Mouse (Mus musculus): ENCODE results near the gene Renbp. TPM values are rescaled to one million over a fixed set of nuclear protein-coding genes. Genes with fewer than 3 reads are reported as not detected.

Gene Renbp
- polyA plus RNA-seq (2015; fragmentation: Nextera tagmentation; extraction: Ambion mirVana) = 13.3 and 14.1 TPM in 2 replicates

GRCm38 (mm10) chrX:73930402-73931062 is at the start of gene Renbp:
TSS of gene Renbp (minus strand) at chrX:73930850.
- H3K36me3 ChIP-seq = no peaks in the 10 kb centered on the region
- no peak within 1 kb of the TSS for H3K27ac ChIP-seq (replicated peaks)
- WGBS = 37% methylated on average over 17 of the region's 17 CpGs
- H3K4me1 ChIP-seq (replicated peaks) = no peaks in the 10 kb centered on the region
- no peak within 1 kb of the TSS for H3K9ac ChIP-seq
- no peaks in the 10 kb centered on the region for H3K9me3 ChIP-seq
- H3K4me2 ChIP-seq = peak within 1 kb of the TSS; percentile 15; the same call in 1 of the 2 replicates
- H3K27me3 ChIP-seq = no peaks in the 10 kb centered on the region
- peak; percentile 42; the same call in 1 of the 2 replicates for ATAC-seq (ENCODE audit: low FRiP score, low read depth)
- peak within 1 kb of the TSS; percentile 14 for H3K4me3 ChIP-seq

DNA sequence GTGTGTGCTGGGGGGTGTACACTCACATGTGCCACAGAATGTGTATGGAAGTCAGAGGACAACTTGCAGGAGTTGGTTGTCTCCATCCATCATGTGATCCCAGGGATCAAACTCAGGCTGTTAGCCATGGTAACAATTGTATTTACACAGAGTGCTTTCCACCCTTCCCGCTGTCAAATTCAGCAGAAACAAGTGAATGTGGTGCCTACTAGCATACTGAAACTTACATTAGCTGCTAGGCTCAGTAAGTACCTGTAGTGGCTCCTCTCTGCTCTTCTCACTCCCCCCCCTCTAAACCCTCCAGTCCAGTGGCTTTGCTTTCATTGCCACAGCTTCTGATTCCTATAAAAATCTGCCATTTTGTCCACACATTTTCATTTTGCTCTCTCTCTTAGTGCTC is 47.1 kb upstream of the Renbp start:
- no peak for ATAC-seq (ENCODE audit: low FRiP score, low read depth)
- H3K27me3 ChIP-seq = no peaks in the 10 kb centered on the region
- H3K27ac ChIP-seq (replicated peaks) = no peak overlapping the region

GRCm38 (mm10) chrX:73976283-73976682 is 45.6 kb upstream of the Renbp start:
- no peaks in the 10 kb centered on the region for H3K36me3 ChIP-seq
- no peaks in the 10 kb centered on the region for H3K4me1 ChIP-seq (replicated peaks)
- no peak overlapping the region for H3K27ac ChIP-seq (replicated peaks)
- H3K27me3 ChIP-seq = no peaks in the 10 kb centered on the region
- H3K4me3 ChIP-seq = no peak overlapping the region
- 95% methylated on average over 2 of the region's 2 CpGs for WGBS
- H3K9ac ChIP-seq = no peak overlapping the region
- H3K9me3 ChIP-seq = no peaks in the 10 kb centered on the region
- no peak for ATAC-seq (ENCODE audit: low FRiP score, low read depth)
- no peak overlapping the region for H3K4me2 ChIP-seq

More for the DNA sequence above, 47.1 kb upstream of the Renbp start:
- Histone ChIP-seq H3K9me3 (no peaks in the 10 kb centered on the region), H3K36me3 (no peaks in the 10 kb centered on the region), H3K4me3 (no peak overlapping the region), H3K4me1 (replicated peaks) (no peaks in the 10 kb centered on the region), H3K9ac (no peak overlapping the region), H3K4me2 (no peak overlapping the region)
- 86% methylated on average over 1 of the region's 1 CpGs for WGBS

- Histone ChIP-seq H3K36me3 (no peaks in the 10 kb centered on the region), H3K4me3 (no peak overlapping the region), H3K9me3 (no peaks in the 10 kb centered on the region), H3K4me1 (replicated peaks) (peaks cover 4% of the 10 kb centered on the region; the same call in 1 of the 2 replicates), H3K4me2 (no peak overlapping the region), H3K27ac (replicated peaks) (no peak overlapping the region), H3K9ac (no peak overlapping the region), H3K27me3 (no peaks in the 10 kb centered on the region)
- no peak for ATAC-seq (ENCODE audit: low FRiP score, low read depth)
- 80% methylated on average over 4 of the region's 4 CpGs for WGBS
Observed at GRCm38 (mm10) chrX:73972774-73973173, 42.1 kb upstream of the Renbp start.

DNA sequence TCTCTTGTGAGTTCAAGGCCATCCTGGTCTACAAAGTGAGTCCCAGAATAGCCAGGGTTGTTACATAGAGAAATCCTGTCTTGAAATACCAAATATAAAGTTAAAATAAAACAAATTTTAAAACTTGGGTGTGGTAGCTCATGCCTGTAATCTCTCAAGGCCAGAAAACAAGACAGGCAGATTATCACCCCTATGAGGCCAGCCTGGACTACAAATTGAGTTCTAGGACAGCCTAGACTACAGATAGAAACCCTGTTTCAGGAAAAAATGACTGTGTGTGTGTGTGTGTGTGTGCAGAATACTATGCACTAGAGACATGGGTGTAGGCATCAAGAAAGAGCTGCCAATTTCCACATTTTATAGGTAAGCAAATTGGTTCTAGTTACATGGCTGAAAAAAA is 40.1 kb upstream of the Renbp start:
- Histone ChIP-seq H3K9ac (no peak overlapping the region), H3K4me2 (no peak overlapping the region), H3K9me3 (no peaks in the 10 kb centered on the region), H3K4me3 (no peak overlapping the region), H3K4me1 (replicated peaks) (peaks cover 4% of the 10 kb centered on the region; the same call in 1 of the 2 replicates), H3K27me3 (no peaks in the 10 kb centered on the region), H3K36me3 (no peaks in the 10 kb centered on the region), H3K27ac (replicated peaks) (no peak overlapping the region)
- no peak for ATAC-seq (ENCODE audit: low FRiP score, low read depth)

DNA sequence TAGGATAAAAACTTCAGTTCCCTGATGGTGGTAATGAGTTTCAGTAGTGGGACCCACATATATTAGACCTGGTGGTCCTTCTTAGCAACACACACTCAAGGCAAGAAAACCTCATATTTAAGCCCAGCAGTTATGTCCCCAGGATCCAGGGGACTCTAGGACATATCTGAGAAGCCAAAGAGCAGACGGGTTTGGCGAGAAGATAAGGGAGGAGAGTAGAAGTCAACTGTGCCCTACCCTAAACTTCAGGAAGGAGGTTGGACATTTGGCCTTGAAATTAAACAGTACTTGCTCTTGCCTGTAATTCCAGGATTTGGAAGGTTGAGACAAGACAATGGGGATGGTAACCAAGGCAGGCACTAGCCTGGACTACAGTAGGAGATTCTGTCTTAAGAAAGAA is 39.1 kb upstream of the Renbp start:
- no peak overlapping the region for H3K4me2 ChIP-seq
- ATAC-seq (ENCODE audit: low FRiP score, low read depth) = no peak
- 88% methylated on average over 2 of the region's 2 CpGs for WGBS
- no peak overlapping the region for H3K27ac ChIP-seq (replicated peaks)
- no peaks in the 10 kb centered on the region for H3K27me3 ChIP-seq
- H3K9ac ChIP-seq = no peak overlapping the region
- no peaks in the 10 kb centered on the region for H3K36me3 ChIP-seq
- H3K4me3 ChIP-seq = no peak overlapping the region
- no peaks in the 10 kb centered on the region for H3K9me3 ChIP-seq
- H3K4me1 ChIP-seq (replicated peaks) = peaks cover 4% of the 10 kb centered on the region; the same call in 1 of the 2 replicates

DNA sequence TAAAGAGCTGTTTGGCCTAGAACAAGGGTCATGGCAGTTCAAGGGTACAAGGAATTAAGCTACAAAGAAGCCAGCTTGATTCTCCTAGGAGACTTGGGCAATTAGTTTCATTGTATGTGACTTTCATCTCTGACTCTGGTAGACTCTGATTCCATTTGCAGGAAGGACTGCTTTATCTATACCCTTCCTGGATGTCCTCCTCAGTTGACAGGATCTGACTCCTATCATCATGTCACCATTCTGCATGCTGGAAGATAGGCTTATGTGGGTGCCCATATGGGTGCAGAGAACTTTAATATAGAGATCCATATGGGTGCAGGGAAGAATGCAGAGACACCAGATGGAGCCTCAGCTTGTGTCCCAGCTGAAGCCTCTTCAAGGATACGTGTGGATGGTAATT is 38.5 kb upstream of the Renbp start:
- Histone ChIP-seq H3K36me3 (no peaks in the 10 kb centered on the region), H3K4me2 (no peak overlapping the region), H3K4me1 (replicated peaks) (peaks cover 8% of the 10 kb centered on the region), H3K27me3 (no peaks in the 10 kb centered on the region), H3K27ac (replicated peaks) (no peak overlapping the region), H3K9ac (no peak overlapping the region), H3K4me3 (no peak overlapping the region), H3K9me3 (no peaks in the 10 kb centered on the region)
- ATAC-seq (ENCODE audit: low FRiP score, low read depth) = no peak
- WGBS = 86% methylated on average over 1 of the region's 1 CpGs

GRCm38 (mm10) chrX:73967177-73968075 is 36.8 kb upstream of the Renbp start:
- WGBS = 15% methylated on average over 59 of the region's 60 CpGs

DNA sequence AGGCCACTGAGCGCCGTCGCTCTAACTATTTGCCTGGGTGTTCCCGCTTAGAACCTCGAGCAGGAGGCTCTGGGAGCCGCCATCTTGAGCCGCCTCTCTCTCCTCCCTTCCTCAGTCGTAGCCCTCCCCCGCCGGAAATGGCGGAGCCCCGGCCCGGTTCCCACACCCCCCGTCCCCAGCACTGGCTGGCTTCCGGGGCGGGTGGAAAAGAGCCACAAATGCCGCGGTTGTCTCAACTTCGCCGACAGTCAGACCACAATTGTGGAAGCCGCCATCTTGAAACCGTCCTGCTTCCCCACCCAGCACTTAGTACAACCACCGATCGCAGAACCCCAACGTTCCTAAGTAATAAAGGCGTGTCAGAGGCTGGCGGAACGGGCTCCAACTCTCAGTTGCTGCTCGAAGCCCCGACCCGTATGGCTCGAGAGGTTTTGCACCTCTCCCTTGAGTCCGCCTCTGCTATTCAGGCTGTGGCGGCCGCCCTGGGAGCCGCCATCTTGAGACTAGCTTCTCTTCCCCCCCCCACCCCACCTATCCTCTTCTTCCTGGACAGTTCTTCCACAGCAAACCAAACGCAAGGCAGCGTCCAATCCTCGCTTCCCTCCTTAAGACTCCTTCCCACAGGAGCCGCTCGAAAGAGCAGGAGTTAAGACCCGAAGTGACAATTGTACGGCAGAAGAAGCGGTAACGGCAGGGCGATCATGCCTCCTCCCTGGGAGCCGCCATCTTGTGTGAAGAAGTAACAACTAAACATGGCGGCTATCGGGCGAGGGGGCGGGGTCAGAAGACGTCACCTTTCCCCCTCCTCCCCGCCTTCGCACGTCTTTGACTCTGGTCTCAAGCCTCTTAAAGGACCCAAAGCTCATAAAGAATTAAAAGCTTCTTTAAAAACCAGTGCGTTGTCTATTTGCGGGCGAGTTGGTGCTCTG is 35.9 kb upstream of the Renbp start, which contains the start of gene Hcfc1:
Gene Hcfc1, minus strand, starts transcription at position 110 of the 929 bp plus-strand sequence.
- Histone ChIP-seq H3K4me3 (peak within 1 kb of the TSS; percentile 53), H3K9ac (peak within 1 kb of the TSS; percentile 67), H3K9me3 (no peaks in the 10 kb centered on the region), H3K27ac (replicated peaks) (peak within 1 kb of the TSS; percentile 99), H3K4me2 (peak within 1 kb of the TSS; percentile 66), H3K4me1 (replicated peaks) (peaks cover 33% of the 10 kb centered on the region), H3K36me3 (no peaks in the 10 kb centered on the region), H3K27me3 (no peaks in the 10 kb centered on the region)
- 14% methylated on average over 58 of the region's 58 CpGs for WGBS
- peak; percentile 82 for ATAC-seq (ENCODE audit: low FRiP score, low read depth)

More at GRCm38 (mm10) chrX:73967177-73968075, 36.8 kb upstream of the Renbp start:
- Histone ChIP-seq H3K27ac (replicated peaks) (peak overlapping the region; percentile 99), H3K27me3 (no peaks in the 10 kb centered on the region), H3K4me1 (replicated peaks) (peaks cover 25% of the 10 kb centered on the region), H3K9me3 (no peaks in the 10 kb centered on the region), H3K4me3 (peak overlapping the region; percentile 53), H3K4me2 (peak overlapping the region; percentile 66), H3K36me3 (no peaks in the 10 kb centered on the region), H3K9ac (peak overlapping the region; percentile 67)
- peak; percentile 90 for ATAC-seq (ENCODE audit: low FRiP score, low read depth)

DNA sequence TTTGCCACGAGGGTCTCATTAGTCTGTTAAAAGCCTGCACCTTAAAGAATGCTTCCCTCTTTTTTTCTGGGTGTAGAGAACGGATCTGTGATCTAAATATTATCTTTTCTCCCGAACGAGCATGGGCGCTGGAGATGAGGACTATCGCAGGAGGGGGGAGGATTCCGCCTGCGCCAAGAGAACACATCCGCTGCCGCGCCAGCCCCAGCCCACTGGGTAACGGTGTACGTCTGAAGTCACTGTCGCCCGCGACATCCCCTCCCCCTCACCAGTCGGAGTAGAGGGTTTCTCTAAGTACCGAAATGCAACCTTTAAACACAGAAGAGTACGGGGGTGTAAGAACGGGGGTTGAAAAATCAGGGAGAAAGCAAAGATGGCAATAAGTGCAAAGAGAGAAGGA is 34.7 kb upstream of the Renbp start:
- Histone ChIP-seq H3K27ac (replicated peaks) (peak overlapping the region; percentile 99), H3K27me3 (no peaks in the 10 kb centered on the region), H3K36me3 (no peaks in the 10 kb centered on the region), H3K9ac (peak overlapping the region; percentile 50), H3K4me3 (peak overlapping the region; percentile 53), H3K4me1 (replicated peaks) (peaks cover 33% of the 10 kb centered on the region), H3K9me3 (no peaks in the 10 kb centered on the region), H3K4me2 (peak overlapping the region; percentile 66)
- ATAC-seq (ENCODE audit: low FRiP score, low read depth) = no peak
- 24% methylated on average over 20 of the region's 20 CpGs for WGBS

DNA sequence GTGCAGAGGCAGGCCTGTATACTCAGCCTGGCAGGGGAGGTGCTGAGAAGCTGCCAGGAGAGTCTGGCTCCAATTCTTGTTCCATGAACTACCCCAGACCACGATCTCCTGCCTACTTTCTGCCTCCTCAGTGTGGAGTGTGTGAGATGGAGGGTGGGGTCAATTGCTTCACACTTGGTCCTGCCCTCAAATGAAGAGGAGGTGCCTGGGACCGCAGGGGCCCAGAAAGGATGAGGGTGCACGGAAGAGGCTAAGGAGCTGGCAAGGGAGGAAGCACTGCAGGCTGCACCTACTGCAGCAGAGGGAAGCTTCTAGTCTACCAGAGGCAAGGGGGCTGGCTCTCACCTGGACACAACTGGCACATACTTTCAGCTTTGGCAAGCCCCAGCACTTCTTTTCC is 33.7 kb upstream of the Renbp start:
- peak overlapping the region; percentile 50 for H3K9ac ChIP-seq
- H3K4me1 ChIP-seq (replicated peaks) = peaks cover 33% of the 10 kb centered on the region
- H3K27ac ChIP-seq (replicated peaks) = peak overlapping the region; percentile 34; the same call in 1 of the 2 replicates
- no peak for ATAC-seq (ENCODE audit: low FRiP score, low read depth)
- WGBS = 49% methylated on average over 3 of the region's 3 CpGs
- peak overlapping the region; percentile 66 for H3K4me2 ChIP-seq
- H3K36me3 ChIP-seq = 0 out of 2 replicates have a peak, but pooled peaks cover under 1% of the 10 kb centered on the region
- H3K9me3 ChIP-seq = no peaks in the 10 kb centered on the region
- peak overlapping the region; percentile 53 for H3K4me3 ChIP-seq
- no peaks in the 10 kb centered on the region for H3K27me3 ChIP-seq

Measured in hindbrain, embryonic 15.5 days (tissue).